In genomic region chr4:152096927-152097326, GRCm38 (mm10) we compare ENCODE assay signal across 9 mouse cellular contexts. TPM values are rescaled to one million over a fixed set of nuclear protein-coding genes. Genes with fewer than 3 reads are reported as not detected.
A peak's percentile ranks its signal among the peaks of the same experiment; 100 is the strongest.
DNase-seq lines count a peak whose midpoint lies in the region; ATAC-seq and TF ChIP-seq lines count a peak whose summit lies in the region.
"Had no signal": no experiment of that assay in that cellular context is flagged by ENCODE, and none has a peak within 500 bp of the region (broad histone marks: within the 10 kb centered on the region; RNA-seq: fewer than 3 reads in every experiment).

No protein-coding gene starts in this region.

- 0 out of 2 replicates have a peak, but pooled peaks have one; percentile 2 for ATAC-seq in embryonic facial prominence, embryonic 14.5 days (ENCODE audit: low read depth)
- no peak for ATAC-seq in intestine, postnatal 0 days
- ATAC-seq in midbrain, postnatal 0 days (ENCODE audit: low FRiP score), result no peak

- 59% methylated on average over 6 of the region's 6 CpGs for WGBS in kidney, adult 2 months
- 39% methylated on average over 6 of the region's 6 CpGs for WGBS in embryonic facial prominence, embryonic 14.5 days
- WGBS in intestine, postnatal 0 days, result 59% methylated on average over 6 of the region's 6 CpGs
- WGBS in midbrain, postnatal 0 days, result 56% methylated on average over 6 of the region's 6 CpGs

- no peaks in the 10 kb centered on the region for H3K36me3 ChIP-seq in kidney, adult 2 months (ENCODE audit: control insufficient read depth, insufficient read depth, low read length)
- peaks cover under 1% of the 10 kb centered on the region; the same call in 1 of the 2 replicates for H3K36me3 ChIP-seq in embryonic facial prominence, embryonic 14.5 days (ENCODE audit: control insufficient read depth, insufficient read depth, low read length)
- H3K36me3 ChIP-seq in intestine, postnatal 0 days (ENCODE audit: control insufficient read depth, insufficient read depth), result peaks cover 6% of the 10 kb centered on the region
- no peaks in the 10 kb centered on the region for H3K36me3 ChIP-seq in midbrain, postnatal 0 days (ENCODE audit: insufficient read depth, low read length)

- no peak for TF ChIP-seq CTCF in kidney, adult 2 months (conservative IDR thresholded peaks at IDR 0.05; ENCODE audit: insufficient read depth, insufficient read length, low read depth, low read length)
- TF ChIP-seq CTCF in intestine, postnatal 0 days (IDR thresholded peaks at IDR 0.05; ENCODE audit: low read depth), result no peak
- no peak for TF ChIP-seq CTCF in midbrain, postnatal 0 days (IDR thresholded peaks at IDR 0.05)

- no peak for DNase-seq in kidney, adult 2 months
- no peak for DNase-seq in kidney, adult 9 months
- DNase-seq in embryonic facial prominence, embryonic 14.5 days (ENCODE audit: low spot score), result no peak
- DNase-seq in midbrain, postnatal 0 days (ENCODE audit: low spot score), result no peak
- DNase-seq in T-cell, adult 2 months (ENCODE audit: low spot score), result no peak
- no peak for DNase-seq in urinary bladder, postnatal 14 days (ENCODE audit: low spot score)
- no peak for DNase-seq in cerebellum, postnatal 10 days

- no peaks in the 10 kb centered on the region; the same call in 1 of the 2 replicates for H3K4me1 ChIP-seq in kidney, adult 2 months (ENCODE audit: control insufficient read depth, insufficient read depth, low read length)
- peaks cover 21% of the 10 kb centered on the region for H3K4me1 ChIP-seq in embryonic facial prominence, embryonic 14.5 days (ENCODE audit: control insufficient read depth, insufficient read depth, low read length)
- H3K4me1 ChIP-seq in intestine, postnatal 0 days (replicated peaks; ENCODE audit: control insufficient read depth, insufficient read depth, low read length), result no peaks in the 10 kb centered on the region; the same call in 1 of the 2 replicates
- H3K4me1 ChIP-seq in midbrain, postnatal 0 days (ENCODE audit: insufficient read depth, low read length), result no peaks in the 10 kb centered on the region

- H3K9me3 ChIP-seq in embryonic facial prominence, embryonic 14.5 days (ENCODE audit: control insufficient read depth, low read length), result no peaks in the 10 kb centered on the region
- H3K9me3 ChIP-seq in intestine, postnatal 0 days (ENCODE audit: control insufficient read depth), result no peaks in the 10 kb centered on the region
- no peaks in the 10 kb centered on the region for H3K9me3 ChIP-seq in midbrain, postnatal 0 days (ENCODE audit: low read length)

- H3K27me3 ChIP-seq in kidney, adult 2 months (replicated peaks; ENCODE audit: control insufficient read depth, insufficient read depth, low read length), result no peaks in the 10 kb centered on the region
- no peaks in the 10 kb centered on the region for H3K27me3 ChIP-seq in embryonic facial prominence, embryonic 14.5 days (replicated peaks; ENCODE audit: control insufficient read depth, insufficient read depth, low read length)
- no peaks in the 10 kb centered on the region for H3K27me3 ChIP-seq in intestine, postnatal 0 days (replicated peaks; ENCODE audit: control insufficient read depth, insufficient read depth, low read length)
- H3K27me3 ChIP-seq in midbrain, postnatal 0 days (ENCODE audit: insufficient read depth, low read length), result no peaks in the 10 kb centered on the region

- no peak overlapping the region for H3K4me2 ChIP-seq in embryonic facial prominence, embryonic 14.5 days (ENCODE audit: low read depth, low read length)
- peak overlapping the region; percentile 27 for H3K4me2 ChIP-seq in intestine, postnatal 0 days (replicated peaks; ENCODE audit: low read depth)
- H3K4me2 ChIP-seq in midbrain, postnatal 0 days (ENCODE audit: low read depth, low read length, poor library complexity, severe bottlenecking), result no peak overlapping the region

- H3K27ac ChIP-seq in kidney, adult 2 months (ENCODE audit: insufficient read depth, low read depth, low read length), result peak overlapping the region; percentile 73
- peak overlapping the region; percentile 48; the same call in 1 of the 2 replicates for H3K27ac ChIP-seq in embryonic facial prominence, embryonic 14.5 days (replicated peaks; ENCODE audit: low read depth, low read length)
- peak overlapping the region; percentile 60; the same call in 1 of the 2 replicates for H3K27ac ChIP-seq in intestine, postnatal 0 days (ENCODE audit: low read depth, low read length)
- 0 out of 2 replicates have a peak overlapping the region, but pooled peaks have one; percentile 18 for H3K27ac ChIP-seq in midbrain, postnatal 0 days (ENCODE audit: low read depth, low read length)

- H3K4me3 ChIP-seq in kidney, adult 2 months (ENCODE audit: insufficient read depth, low read depth, low read length), result peak overlapping the region; percentile 61
- peak overlapping the region; percentile 17 for H3K4me3 ChIP-seq in embryonic facial prominence, embryonic 14.5 days (ENCODE audit: low read depth, low read length)
- H3K4me3 ChIP-seq in intestine, postnatal 0 days (ENCODE audit: low read depth, low read length), result peak overlapping the region; percentile 17
- H3K4me3 ChIP-seq in midbrain, postnatal 0 days (ENCODE audit: low read depth, low read length), result peak overlapping the region; percentile 10; the same call in 1 of the 2 replicates

- TF ChIP-seq POLR2A in kidney, adult 2 months (IDR thresholded peaks at IDR 0.05; ENCODE audit: low read depth, low read length), result no peak

- H3K9ac ChIP-seq in embryonic facial prominence, embryonic 14.5 days (ENCODE audit: low read depth, low read length), result no peak overlapping the region
- 0 out of 2 replicates have a peak overlapping the region, but pooled peaks have one; percentile 11 for H3K9ac ChIP-seq in intestine, postnatal 0 days (ENCODE audit: low read depth, low read length)
- 0 out of 2 replicates have a peak overlapping the region, but pooled peaks have one; percentile 13 for H3K9ac ChIP-seq in midbrain, postnatal 0 days (replicated peaks; ENCODE audit: low read length, poor library complexity, severe bottlenecking)

RNA-seq across cellular contexts. Expression of gene Tnfrsf25, which starts 18.8 kb away (rescaled TPM):
- 3.3 and 4.4 TPM in 2 replicates for polyA plus RNA-seq in kidney, adult 2 months (2012; rRNA removed)
- polyA plus RNA-seq in embryonic facial prominence, embryonic 14.5 days (2014; fragmentation: Nextera tagmentation; extraction: Ambion mirVana), result 0.65 and 1.4 TPM in 2 replicates
- polyA plus RNA-seq in intestine, postnatal 0 days (2015; fragmentation: Nextera tagmentation; extraction: Ambion mirVana), result 0.82 and 1.2 TPM in 2 replicates
- total RNA-seq in midbrain, postnatal 0 days (2014; rRNA removed), result 0.99 and 2.0 TPM in 2 replicates
- 0.38 and 0.49 TPM in 2 replicates for polyA plus RNA-seq in midbrain, postnatal 0 days (2015; fragmentation: Nextera tagmentation; extraction: Ambion mirVana)
- total RNA-seq: common myeloid progenitor, adult 5-6 weeks had no signal

RNA-seq across cellular contexts. Expression of gene Plekhg5, which starts 24.6 kb away (rescaled TPM):
- 22.2 and 23.6 TPM in 2 replicates for polyA plus RNA-seq in kidney, adult 2 months (2012; rRNA removed)
- 12.0 and 13.4 TPM in 2 replicates for polyA plus RNA-seq in embryonic facial prominence, embryonic 14.5 days (2014; fragmentation: Nextera tagmentation; extraction: Ambion mirVana)
- polyA plus RNA-seq in intestine, postnatal 0 days (2015; fragmentation: Nextera tagmentation; extraction: Ambion mirVana), result 14.0 and 19.6 TPM in 2 replicates
- 17.6 and 33.5 TPM in 2 replicates for total RNA-seq in midbrain, postnatal 0 days (2014; rRNA removed)
- 13.0 and 15.1 TPM in 2 replicates for polyA plus RNA-seq in midbrain, postnatal 0 days (2015; fragmentation: Nextera tagmentation; extraction: Ambion mirVana)

RNA-seq across cellular contexts. Expression of gene Espn, which starts 55.2 kb away (rescaled TPM):
- 48.3 and 57.5 TPM in 2 replicates for polyA plus RNA-seq in kidney, adult 2 months (2012; rRNA removed)
- 4.2 and 4.4 TPM in 2 replicates for polyA plus RNA-seq in embryonic facial prominence, embryonic 14.5 days (2014; fragmentation: Nextera tagmentation; extraction: Ambion mirVana)
- polyA plus RNA-seq in intestine, postnatal 0 days (2015; fragmentation: Nextera tagmentation; extraction: Ambion mirVana), result 260 and 264 TPM in 2 replicates
- total RNA-seq in midbrain, postnatal 0 days (2014; rRNA removed), result 0.22 and 0.42 TPM in 2 replicates
- polyA plus RNA-seq in midbrain, postnatal 0 days (2015; fragmentation: Nextera tagmentation; extraction: Ambion mirVana), result 0.22 and 0.53 TPM in 2 replicates

RNA-seq across cellular contexts. Expression of gene Nol9, which starts 57.8 kb away (rescaled TPM):
- polyA plus RNA-seq in kidney, adult 2 months (2012; rRNA removed), result 18.1 and 19.8 TPM in 2 replicates
- polyA plus RNA-seq in embryonic facial prominence, embryonic 14.5 days (2014; fragmentation: Nextera tagmentation; extraction: Ambion mirVana), result 25.1 and 26.5 TPM in 2 replicates
- polyA plus RNA-seq in intestine, postnatal 0 days (2015; fragmentation: Nextera tagmentation; extraction: Ambion mirVana), result 9.7 and 10.7 TPM in 2 replicates
- 22.5 and 27.4 TPM in 2 replicates for total RNA-seq in midbrain, postnatal 0 days (2014; rRNA removed)
- 17.5 and 19.0 TPM in 2 replicates for polyA plus RNA-seq in midbrain, postnatal 0 days (2015; fragmentation: Nextera tagmentation; extraction: Ambion mirVana)

RNA-seq across cellular contexts. Expression of gene Tas1r1, which starts 58.6 kb away (rescaled TPM):
- polyA plus RNA-seq in kidney, adult 2 months (2012; rRNA removed), result 0.12 and 0.22 TPM in 2 replicates
- polyA plus RNA-seq in embryonic facial prominence, embryonic 14.5 days (2014; fragmentation: Nextera tagmentation; extraction: Ambion mirVana), result 1.2 and 1.5 TPM in 2 replicates
- 0.08 TPM in 1 of 2 replicates, not detected in the other for polyA plus RNA-seq in intestine, postnatal 0 days (2015; fragmentation: Nextera tagmentation; extraction: Ambion mirVana)
- 0.11 and 1.5 TPM in 2 replicates for total RNA-seq in midbrain, postnatal 0 days (2014; rRNA removed)
- 1.6 TPM in 2 replicates for polyA plus RNA-seq in midbrain, postnatal 0 days (2015; fragmentation: Nextera tagmentation; extraction: Ambion mirVana)

Comparison
In these comparisons a context has a peak if more than half of its experiments do, and no peak if none do; other contexts are left out.
1. H3K27ac ChIP-seq: peak in every context shown above with its lines; median percentile 73 in kidney, adult 2 months; 60 in intestine, postnatal 0 days; 48 in embryonic facial prominence, embryonic 14.5 days; 18 in midbrain, postnatal 0 days.
2. H3K4me3 ChIP-seq: peak in every context shown above with its lines; median percentile 61 in kidney, adult 2 months; 17 in embryonic facial prominence, embryonic 14.5 days; 17 in intestine, postnatal 0 days; 10 in midbrain, postnatal 0 days.